Mouse (Mus musculus) spleen, postnatal 36 days (tissue): ENCODE measurements around the gene Crkl.

Source experiments
- DNase-seq, 2 experiments: peaks; one replicate each; pipeline ENCODE4 v3.0.0; 2022; ENCODE audit warnings: low spot score in 2 of 2, mixed read lengths in 1 of 2

The Crkl gene

DNA sequence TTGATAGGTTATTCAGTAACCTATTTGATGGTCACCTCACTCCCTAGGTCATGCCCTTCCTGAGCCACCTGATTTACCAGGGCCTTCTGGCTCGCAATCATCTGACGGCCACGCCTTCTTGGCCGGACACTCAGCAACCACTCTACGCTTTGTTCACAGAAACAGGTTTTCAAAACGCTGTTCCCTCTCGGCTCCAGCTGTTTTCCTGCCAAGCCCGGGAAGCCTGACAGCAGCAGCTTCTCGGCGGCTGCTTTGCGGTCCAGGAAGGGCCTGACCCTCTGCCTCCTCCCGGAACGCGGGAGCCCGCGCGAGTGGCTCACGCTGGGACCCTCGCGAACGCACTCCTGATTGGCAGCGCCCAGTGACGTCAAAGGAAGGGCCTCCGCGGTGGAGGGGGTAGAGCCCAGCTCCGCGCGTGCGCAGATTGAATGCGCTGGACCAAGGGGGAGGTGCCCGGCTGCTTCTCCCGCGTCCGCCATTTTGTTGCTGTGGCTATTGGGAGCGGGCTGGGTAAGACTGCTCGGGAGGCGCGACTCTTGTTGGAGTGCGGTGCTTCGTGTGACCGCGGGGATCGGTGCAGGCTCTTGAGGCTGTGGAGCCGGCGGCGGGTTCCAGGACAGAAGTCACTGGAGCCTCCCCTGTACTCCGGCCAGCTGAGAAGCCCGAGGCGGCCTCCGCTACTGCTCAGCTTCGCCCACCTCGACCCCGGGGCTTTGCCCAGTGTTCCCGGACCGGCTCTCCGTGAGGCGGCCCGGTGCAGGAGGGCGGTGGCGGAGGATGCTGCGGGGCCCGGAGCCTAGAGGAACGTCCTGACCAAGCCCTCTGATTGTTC lies at the start of gene Crkl:
Crkl (plus strand) TSS at position 447 of the 832 bp plus-strand sequence.
- peak; percentile 97 for DNase-seq

DNA sequence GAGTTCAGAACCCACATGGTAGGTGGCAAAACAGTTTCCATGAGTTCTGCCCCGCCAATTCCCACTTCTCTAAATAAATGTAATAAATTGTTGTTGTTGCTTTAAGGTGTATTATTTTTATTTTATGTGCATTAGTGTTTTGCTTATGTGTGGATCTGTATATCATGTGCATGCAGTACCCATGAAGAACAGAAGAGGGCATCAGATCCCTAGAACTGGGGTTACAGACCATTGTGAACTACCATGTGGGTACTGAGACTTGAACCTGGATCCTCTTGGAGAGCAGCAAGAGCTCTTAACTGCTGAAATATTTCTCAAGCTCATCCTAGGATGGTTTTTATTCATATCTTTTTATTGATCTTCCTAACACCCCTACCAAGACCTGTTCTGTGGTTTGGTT lies 48.9 kb upstream of the Crkl start:
- DNase-seq, result peak; percentile 41 to 58

DNA sequence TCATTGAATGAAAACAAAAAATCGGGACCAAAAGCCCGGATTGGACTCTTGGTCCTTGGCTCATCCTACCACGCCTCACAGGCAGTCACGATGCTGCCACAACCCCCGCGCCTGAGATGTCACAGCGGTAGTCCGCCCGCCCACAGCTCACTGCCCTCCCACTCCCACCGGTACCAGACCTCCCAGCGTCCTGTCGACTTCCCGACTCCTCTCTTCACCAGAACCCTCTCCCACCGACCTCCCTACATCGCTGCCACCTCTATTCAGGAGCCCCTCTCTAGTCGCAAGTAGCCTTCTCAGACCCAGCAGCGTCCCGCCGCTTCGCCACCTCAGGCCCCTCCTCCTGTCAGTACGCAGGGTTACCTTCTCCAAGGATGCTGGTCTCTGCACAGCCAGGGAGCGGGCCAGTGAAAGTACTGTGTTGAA lies 46.5 kb upstream of the Crkl start:
- peak; percentile 63 to 65 for DNase-seq

DNA sequence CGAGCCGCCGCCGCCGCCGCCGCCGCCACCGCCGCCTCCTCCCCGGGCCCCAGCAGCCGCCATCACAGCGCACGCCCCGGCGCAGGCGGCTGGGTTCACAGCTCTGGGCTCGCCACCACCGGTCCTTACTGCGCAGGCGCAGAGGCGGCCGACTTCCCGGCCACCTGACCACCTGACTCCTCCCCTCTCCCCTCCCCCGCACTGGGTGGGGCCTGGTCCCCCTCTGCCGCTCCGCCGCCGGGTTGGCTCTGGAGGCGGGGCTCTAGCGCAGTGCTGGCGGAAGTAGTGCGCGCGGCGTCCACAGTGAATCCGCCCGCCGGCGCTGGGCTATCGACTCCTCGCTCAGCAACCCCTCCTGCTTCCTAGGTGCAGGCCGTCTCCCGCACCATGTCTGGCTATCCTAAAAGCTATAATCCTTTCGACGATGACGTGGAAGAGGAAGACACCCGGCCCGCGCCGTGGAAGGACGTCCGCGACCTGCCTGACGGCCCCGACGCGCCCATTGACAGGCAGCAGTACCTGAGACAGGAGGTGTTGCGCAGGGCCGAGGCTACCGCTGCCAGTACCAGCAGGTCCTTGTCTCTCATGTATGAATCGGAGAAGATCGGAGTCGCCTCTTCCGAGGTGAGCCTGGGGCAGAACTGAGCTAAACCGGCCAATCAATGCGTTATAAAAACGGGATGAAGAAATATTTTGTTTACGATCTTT lies 45.9 kb upstream of the Crkl start, which contains the start of the genes Snap29 and Pi4ka:
Snap29 (plus strand) TSS at position 251 of the 708 bp plus-strand sequence.
Pi4ka (minus strand) TSS at position 579 of the 708 bp plus-strand sequence.
- peak; percentile 99 to 100 for DNase-seq

DNA sequence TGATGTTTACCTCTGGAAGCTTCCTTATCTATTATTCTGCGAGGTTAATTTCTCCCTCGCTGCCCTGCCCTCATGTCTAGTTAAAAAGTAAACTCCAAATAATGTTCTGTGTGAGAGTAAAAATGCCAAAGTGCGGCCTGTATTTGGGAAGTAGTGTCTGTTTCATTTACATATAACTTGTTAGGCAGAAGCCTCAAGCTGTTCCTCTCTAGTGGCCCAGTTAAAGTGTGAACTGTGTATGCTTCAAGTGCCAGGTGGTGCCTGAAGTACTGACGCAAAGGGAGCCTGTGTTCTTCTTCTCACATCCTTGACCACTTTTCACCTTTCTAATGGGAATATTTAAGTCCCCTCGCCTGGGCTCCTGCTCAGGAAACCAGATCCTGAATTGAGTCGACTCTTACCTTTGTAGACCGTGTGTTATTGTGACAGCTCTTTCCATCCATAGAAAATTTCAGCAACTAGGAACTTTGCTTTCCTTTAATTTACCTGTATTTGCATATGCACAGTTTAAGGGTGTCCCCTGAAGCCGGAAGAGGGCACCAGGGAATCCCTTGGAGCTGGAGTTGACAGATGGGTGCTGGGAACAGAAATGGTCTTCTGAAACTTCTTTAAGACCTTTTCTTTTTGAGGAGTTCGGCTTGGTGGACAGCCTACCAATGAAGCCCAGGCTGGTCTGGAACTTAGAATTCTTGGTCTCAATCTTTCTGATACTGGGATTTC lies 45.1 kb upstream of the Crkl start:
- peak; percentile 58 to 65 for DNase-seq

DNA sequence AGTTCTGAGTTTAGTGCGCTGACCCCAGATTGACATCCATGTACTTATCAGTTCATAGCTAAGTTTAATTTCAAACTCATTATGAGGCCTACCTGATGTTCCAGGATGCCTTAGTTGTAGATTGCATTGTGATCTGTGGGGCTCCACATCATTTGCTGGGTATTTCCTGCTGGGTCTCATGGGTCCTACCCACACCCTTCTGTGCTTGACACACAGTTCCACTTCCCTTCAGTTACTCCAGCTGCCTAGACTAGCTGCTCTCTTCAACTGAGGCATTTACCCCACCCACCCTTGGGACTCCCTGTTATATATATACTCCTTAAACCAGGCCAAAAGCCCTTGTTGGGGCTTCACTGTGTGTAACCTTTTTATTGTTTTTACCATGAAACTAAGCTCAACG lies 42.7 kb upstream of the Crkl start:
- peak; percentile 84 to 87 for DNase-seq

DNA sequence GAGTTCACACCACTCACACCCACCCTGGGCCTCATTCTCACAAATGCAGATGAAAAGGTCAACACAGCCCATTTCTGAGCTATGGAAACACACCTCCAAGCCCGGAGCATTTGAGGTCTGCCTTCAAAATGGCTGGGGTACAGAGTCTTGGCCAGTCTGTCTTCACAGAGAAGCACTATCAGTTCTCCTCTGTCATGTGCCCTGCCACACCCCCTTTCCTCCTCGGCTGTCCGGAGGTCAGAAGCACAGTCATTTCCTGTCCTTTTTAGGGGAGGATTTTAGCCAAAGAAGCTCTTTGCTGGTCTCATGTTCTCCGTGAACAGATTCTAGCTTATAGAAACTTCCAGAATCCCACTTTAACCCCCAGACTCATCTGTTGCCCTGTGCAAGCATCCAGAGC lies 41.6 kb upstream of the Crkl start:
- peak; percentile 20 to 27 for DNase-seq

DNA sequence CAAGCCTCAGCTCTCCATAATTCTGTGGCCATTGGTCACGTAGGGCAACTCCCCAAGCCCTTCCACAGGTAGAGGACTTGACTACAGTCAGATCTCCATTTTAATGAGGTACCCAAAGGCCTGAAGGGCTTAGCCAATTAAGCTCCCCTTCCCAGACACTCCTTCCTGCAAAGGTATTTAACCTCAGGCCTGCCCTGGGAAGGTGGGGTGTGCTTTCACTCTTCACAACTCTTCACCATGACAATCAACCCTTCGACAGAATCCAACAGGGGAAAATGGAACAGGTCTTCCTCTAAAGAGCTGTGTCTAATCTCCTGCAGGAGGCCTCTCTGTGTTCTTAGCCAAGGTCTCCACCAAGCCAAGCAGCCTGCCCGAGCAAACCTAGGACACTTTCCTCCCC lies 28.8 kb upstream of the Crkl start:
- no peak for DNase-seq

DNA sequence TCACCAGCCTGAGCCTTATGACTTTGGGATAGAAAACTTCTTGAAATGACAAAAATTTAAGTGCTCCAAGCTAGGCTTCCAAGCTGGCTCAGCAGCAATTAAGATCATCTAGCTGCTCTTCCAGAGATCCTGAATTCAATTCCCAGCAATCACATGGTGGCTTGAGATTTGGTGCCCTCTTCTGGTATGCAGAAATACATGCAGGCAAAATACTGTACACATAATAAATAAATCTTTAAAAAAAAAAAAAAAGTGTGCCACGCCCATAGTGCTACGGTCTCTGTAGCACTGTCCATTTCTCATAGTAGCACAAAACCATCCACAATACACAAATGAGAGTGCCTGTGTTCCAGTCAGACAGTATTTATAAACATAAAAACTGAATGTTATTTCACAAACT lies 19.2 kb upstream of the Crkl start:
- peak in 1 of 2 experiments; percentile 15 for DNase-seq

DNA sequence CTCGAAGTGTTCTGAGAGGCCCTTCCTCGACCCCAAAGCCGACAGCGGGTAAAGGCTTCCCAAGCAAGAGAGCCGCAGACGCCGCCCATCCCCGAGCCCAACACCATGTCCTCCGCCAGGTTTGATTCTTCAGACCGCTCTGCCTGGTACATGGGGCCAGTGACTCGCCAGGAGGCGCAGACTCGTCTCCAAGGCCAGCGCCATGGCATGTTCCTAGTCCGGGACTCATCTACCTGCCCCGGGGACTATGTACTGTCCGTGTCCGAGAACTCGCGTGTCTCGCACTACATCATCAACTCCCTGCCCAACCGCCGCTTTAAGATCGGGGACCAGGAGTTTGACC lies 557 bp downstream of the Crkl start:
- DNase-seq, result peak; percentile 33 to 44

DNA sequence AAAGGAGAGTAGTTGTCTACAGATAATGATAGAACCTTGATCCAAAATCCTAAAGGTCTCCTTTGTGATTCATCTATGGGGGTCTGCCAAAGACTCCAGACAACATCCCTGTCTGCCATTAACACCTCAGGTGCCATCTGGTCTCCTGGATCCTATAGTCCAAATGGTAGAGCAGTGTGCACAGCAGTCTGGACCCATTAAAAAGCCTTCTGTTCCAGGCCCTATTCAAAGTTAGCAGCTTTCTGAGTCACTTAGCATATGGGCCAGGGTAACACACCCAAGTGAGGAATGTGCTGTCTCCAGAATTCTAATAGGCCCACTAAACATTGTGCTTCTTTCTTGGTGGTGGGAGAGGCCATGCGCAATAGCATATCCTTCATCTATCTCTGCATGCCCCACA lies 5.1 kb downstream of the Crkl start:
- no peak for DNase-seq

DNA sequence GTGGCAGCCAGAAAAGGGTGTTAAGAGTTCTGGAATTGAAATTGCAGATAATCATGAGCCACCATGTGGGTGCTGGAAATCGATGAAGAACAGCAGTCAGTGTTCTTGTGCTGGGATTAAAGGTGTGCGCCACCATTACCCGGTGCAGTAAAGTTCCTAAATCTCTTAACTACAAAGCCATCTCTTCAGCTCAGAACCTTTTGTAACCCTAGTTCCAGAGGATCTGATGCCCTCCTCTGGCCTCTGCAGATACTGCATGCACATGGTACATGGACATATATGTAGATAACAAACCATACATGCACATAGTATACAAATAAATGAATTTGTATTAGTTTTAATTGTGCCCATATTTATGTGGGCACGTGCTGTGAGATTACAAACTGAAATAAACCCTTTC lies 8.5 kb downstream of the Crkl start:
- peak; percentile 52 to 64 for DNase-seq

DNA sequence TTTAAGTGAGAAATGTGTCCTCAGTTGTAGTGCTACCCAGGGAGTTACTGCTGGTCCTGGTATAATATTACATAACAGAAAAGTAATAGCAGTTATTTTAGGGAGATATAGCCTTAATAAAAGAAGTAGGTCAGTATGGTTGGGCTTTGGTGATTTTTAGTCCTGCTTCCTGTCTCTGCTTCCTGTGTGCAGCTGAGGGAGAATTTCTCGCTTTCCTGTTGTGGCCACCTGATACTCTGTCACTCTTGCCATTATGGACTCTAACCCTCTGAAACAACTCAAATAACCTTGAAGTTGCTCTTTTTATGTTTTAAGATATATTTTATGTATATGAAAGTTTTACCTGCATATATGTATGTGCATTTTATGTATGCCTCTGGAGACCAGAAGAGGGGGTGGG lies 9.8 kb downstream of the Crkl start:
- peak in 1 of 2 experiments; percentile 12 for DNase-seq

DNA sequence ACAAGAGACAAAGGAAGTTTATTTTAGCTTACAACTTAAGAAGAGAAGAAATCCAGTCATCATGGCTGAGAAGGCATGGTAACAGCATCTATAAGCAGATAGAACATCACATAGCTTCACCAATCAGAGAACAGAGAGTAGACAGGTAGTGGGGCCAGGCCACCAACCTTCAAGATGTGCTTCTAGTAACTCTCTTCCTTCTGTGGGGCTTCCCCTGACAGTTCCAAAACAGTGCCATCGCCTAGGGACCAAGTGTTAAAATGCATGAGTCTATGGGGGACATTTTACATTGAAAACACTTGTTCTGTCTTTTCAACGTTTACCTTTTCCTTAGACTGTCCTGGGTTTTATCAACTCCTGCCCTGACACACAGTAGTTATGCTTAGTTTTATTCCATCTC lies 11.4 kb downstream of the Crkl start:
- peak in 1 of 2 experiments; percentile 16 for DNase-seq

DNA sequence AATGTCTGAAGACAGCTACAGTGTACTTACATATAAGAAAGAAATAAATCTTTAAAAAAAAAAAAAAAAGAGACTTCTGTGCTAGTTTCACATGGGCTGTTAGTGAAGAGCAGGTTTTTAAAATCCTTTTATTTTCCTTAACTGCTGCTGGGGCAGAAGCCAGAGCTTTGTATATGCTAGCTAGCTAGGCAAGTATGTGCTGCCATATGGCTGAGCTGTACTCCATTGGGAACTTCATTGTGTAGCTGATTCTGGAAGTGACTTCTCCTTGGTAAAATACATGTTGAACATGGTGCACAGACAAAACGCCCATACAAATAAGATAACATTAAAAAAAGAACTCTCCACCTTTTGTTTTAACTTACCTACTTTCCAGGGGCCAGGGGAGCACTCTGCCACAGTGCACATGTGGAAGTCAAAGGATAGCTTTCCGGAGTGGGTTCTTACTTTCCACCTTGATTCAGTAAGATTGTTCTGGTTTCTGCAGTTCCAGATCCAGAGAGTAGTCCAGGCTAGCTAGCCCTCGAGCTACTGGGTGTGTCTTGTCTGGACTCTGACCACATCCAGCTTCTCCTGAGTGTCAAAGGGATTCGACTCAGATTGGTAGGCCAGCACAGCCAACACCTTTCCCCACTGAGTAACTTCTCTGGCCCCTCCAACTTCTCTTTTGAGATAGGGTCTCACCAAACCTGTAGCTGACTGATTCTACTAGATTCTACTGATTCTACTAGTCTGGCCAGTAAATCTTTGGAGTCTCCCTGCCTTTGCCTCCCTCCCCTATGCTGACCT lies 15.3 kb downstream of the Crkl start:
- no peak for DNase-seq

DNA sequence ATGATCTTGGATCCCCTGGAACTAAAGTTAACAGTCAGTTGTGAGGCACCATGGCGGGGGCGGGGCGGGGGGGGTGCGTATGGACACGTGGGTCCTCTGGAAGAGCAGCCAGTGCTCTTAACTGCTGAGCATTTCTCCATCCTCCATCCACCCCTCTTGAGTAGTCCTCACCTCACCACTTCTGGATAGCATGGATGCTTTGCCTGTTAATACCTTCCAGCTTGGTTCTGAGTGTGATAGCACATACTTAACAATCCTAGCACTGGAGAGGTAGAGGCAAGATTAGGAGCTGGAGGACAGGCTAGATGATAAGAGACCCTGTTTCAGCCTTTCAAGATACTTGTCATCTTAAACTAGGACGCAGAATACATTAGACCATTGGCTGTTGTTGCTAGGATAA lies 20.7 kb downstream of the Crkl start:
- no peak for DNase-seq

DNA sequence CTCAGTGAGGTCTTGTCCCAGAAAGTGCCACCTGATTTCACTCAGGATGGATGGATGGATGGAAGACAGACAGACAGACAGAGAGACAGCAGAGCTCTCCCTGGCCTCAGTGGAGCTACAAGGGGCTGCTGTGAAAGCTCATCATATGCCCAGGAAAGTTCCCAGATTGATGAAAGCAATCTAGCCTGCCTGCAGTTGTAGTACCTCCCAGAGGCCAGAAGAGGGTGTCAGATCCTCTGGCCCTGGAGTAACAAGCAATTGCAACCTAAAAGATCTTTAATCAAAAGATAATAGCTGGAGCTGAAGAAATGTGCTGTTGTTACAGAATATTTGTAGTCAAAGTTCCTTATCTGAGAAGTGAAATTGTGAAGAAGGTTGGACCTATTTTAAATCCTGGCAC lies 22.3 kb downstream of the Crkl start:
- DNase-seq, result peak in 1 of 2 experiments; percentile 23

DNA sequence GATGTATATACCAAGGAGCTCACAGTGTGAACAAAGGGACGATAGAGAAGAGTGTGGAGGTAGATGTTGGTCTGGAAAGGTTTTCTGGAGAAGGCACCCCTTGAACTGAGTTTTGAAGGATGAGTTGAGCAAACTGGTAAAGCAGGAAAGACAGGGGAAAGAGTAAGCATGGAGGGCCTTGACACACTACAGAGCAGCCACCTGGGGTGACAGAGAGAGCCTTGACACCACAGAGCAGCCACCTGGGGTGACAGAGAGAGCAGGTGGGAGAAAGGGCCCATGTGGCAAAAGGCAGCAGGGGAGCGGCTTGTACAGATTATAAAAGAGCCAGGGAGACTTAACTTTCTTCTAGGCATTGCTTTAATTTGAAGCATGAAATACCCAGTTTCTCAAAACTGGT lies 23.0 kb downstream of the Crkl start:
- no peak for DNase-seq

DNA sequence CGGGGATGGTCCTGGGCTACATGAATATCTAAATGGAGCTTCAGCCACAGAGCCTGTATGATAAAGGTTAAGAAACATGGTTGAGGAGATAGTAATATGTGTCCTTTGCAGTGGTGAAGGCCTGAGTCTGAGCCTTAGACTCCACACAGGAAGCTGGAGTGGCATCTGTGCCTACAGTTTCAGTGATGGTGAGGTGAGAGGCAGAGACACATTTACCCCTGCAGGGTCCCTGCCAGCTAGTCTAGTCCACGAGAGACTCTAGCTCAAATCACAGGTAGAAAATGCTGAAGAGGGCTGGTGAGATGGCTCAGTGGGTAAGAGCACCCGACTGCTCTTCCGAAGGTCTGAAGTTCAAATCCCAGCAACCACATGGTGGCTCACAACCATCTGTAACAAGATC lies 23.5 kb downstream of the Crkl start:
- DNase-seq, result no peak

DNA sequence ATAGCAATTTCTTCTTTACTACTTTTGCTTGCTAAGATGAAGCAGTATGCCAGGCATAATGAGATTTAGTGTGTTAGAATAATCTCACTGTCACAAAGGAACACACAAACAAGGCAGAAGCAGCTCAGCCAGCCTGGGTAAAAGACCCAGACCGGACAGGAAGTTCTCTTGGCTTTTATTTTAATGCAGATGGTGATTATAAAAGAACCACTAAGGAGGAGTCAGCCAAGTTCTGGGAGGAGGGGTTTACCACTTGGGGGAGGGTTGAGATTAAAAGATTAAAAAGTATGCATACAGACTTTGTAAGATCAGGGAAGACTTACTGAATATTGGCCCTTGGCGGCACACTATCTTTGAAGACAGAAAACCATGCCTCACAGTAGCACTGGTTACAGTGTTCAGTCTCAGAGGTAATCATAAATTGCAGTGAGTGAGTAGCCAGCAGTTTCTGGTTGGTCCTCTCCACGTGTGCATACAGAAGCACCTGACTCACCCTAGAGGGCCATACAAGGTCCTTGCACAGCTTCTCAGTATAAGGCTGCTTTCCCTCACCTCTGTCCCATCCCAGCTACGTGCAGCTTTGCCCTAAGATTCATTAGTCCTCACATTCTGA lies 26.6 kb downstream of the Crkl start:
- DNase-seq, result no peak

DNA sequence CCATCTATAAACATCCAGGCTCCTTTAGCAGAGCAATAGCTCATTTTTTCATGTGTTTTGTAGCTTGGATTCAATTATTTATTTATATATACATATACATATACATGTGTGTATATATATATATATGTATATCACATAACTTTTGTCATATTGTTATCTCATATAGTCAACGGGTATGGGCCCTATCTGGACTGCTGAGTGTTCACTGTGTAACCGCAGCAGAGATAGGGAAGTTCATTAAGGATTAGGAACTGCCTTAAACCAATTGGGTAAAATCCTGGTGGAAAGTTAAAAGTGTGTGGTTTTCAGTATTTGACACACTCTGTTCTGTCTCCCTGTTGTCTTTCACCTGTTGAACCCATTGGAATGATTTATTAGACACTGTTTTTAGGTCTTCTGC lies 29.7 kb downstream of the Crkl start:
- no peak for DNase-seq
